Mouse (Mus musculus) gastrocnemius, postnatal 4 days (tissue): ENCODE data around the gene Ssbp3. TPM values are rescaled to one million over a fixed set of nuclear protein-coding genes. Genes with fewer than 3 reads are reported as not detected.

ENCODE experiments used
- DNase-seq, 2 experiments: peaks; one replicate each; pipeline ENCODE4 v3.0.0; 2021 to 2022; ENCODE audit warnings: low spot score in 2 of 2, mixed read lengths in 2 of 2
- long read RNA-seq, 2 experiments: library from polyadenylated mRNA; stranded (forward); transcript quantifications; one replicate each; pipeline ENCODE4 v2.0.0; 2021
- total RNA-seq, 2 experiments: library from RNA; stranded (reverse); gene quantifications; 2 replicates each; pipeline ENCODE4 v1.2.3; 2021

Gene Ssbp3
- total RNA-seq, result 10 to 100 TPM; 65.7 to 73.4 TPM
- long read RNA-seq, experiment 1, transcript Ssbp3-201 (18 exons, 3,195 nt), result minor isoform, 8 of 83 reads
- long read RNA-seq, experiment 1, transcript Ssbp3-202 (17 exons, 1,924 nt), result major isoform, 55 of 83 reads
- long read RNA-seq, experiment 1, partial matches to known transcripts, result 7 of 83 reads
- long read RNA-seq, experiment 1, other reads (novel, unspliced or antisense), result 12 of 83 reads
- long read RNA-seq, experiment 2, transcript Ssbp3-201 (18 exons, 3,195 nt), result minor isoform, 17 of 88 reads
- long read RNA-seq, experiment 2, transcript Ssbp3-202 (17 exons, 1,924 nt), result major isoform, 56 of 88 reads
- long read RNA-seq, experiment 2, partial matches to known transcripts, result 9 of 88 reads
- long read RNA-seq, experiment 2, other reads (novel, unspliced or antisense), result 6 of 88 reads

DNA sequence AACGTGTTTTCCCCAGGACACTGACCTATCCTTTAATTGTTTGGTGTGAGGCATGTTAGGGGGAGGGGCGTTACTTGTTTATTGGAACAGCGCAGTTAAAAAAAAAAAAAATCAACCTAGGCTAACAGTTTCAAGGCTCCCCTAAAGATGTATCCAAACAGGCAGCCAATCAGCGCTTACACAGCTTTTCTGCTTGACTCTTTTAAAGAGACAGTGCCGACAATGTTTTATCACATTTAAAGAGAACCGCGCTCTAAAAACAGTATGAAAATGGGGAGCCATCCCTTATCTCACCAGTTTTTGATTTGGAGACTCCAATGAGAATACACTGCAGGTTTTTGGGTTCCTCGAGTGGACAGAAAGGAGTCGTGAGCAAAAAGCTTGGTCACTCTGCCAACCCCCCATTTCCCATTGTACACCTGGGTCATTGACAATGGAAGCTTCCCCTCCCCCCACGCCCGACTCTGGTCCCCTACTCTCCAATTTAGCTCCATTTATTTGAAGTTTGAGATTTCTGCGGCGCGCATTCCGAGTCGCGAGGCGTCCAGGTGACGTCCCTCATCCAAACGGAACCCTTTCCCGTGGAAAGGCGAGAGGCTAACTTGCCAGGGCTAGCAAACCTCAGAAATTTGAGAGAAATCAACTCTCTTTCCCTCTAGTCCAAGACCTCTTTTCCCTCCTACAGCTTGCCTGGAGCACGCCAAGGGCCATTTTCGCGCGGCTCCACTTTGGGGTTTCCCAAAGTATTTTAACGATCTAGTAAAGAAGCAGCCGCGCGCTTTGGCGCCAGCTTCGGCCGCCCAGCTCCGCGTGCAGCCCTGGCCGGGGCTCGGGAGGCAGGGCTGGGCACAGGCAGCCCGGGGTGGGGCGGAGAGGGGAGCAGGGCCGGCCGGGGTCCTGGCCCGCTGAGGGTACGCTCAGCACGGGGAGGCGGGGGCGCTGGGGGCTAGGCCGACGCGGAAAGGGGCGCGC is at the start of gene Ssbp3:
Gene Ssbp3 (plus strand): TSS at position 501 of the 972 bp plus-strand sequence.
- peak; percentile 38 to 74 for DNase-seq

DNA sequence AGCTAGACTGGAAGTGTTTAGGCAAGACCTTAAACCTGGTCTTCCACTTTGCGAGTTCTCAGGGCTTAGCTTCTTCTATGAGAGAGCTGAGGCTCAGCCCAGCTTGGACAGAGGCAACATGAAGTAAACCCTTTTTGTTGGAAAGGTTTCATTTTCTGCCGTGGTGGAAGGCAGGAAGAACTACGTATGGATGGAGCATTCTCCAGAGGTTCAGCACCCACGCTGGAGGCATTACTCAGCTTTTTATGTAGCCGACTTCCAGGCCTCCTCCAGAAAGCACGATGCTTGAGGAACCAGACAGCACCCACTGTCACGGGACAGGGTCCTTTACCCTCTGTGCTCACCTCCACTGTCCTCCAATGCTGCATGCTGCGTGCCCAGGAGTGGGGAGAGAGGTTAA is 48.6 kb upstream of the Ssbp3 start:
- no peak for DNase-seq

DNA sequence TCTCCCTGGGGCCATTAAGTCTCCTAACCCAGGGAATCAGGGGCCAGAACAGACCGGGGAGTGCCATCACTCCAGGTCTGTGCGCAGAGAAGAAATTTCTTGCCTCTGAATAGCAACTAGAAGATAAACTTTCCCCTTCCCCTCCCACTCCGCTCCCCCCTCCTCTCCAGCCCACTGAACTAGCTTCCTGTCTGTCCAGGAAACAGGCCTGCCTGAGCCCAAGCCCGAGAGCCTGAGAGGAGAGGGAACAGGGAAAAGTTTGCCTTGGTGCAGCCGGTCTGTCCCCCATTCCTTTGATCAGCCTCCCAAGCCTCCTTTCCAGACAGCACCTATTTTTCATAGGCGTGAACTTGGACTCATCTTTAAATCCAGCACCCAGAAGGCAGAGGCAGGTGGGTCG is 48.2 kb upstream of the Ssbp3 start:
- no peak for DNase-seq

DNA sequence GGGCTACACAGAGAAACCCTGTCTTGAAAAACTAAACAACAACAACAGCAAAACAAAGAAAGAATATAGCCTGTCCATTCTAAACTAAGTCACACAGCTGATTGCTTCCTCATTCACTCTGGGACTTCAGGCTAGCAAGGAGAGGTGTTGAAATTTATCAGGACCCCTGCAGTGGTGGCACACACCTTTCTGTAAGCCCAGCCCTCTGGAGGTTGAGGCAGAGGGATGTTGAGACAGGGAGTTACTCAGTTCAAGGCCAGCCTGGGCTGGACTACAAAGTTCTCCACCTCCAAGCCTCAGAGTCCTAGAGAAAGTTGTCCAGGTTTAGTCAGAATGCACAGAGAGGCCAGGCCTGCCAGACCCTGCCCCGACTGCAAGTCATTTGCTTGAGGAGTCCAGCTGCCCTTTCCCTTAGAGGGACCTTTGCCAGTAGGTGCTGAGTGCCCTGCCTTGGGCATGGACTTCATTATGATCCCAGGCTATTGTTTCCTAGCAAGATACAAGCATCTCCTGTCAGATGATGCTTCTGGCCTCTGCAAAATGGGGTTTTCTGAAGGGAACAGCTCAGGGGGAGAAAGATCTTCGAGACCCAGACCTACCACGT is 47.6 kb upstream of the Ssbp3 start:
- DNase-seq, result no peak

DNA sequence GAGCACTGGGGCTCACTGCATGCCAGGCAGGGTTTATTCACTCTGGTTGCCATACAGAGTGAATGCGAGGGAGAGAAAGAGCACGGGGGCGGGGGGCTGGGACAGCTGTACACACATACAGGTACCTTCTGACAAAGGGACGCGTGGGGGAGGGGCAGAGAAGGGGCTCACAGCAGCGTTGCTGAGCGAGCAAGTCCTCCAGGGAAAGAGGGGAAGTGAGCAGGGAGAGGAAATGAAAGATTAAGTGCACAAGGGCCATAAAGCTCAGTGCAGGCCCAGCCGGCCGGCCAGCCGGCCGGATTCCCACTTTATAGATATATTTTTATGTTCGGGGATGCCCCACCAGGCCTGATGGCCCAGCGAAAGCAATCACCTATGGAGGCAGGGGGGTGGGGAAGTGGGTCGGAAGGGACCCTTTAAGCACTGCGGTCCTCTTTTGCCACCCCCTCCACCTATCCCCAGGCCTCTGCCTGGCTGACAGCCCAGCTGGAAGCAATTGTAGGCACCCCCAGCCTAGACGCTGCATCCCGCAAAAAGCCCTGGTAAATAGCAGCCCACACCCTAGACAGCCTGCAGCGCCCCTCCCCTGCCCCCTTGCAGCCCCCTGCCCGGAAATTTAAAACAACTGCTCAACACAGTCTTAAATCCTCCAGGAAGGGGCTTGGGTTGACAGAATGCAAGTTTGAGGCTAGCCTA is 44.9 kb upstream of the Ssbp3 start:
- no peak for DNase-seq

DNA sequence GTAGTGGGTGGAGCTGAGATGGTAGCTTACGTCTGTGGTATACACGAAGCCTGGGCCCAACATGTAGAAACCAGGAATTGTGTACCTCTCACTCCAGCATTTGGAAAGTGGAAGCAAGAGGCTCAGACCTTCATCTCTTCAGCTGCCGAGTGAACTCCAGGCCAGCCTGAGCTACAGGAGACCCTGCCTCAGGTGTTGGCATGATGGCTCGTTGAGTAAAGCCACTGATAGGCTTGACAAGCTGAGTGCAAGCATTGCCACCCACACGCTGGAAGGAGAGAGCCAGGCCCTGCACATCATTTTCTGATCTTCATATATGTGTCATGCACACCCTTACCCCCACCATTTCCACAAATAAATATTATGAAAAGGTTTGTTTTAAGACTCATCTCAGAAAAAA is 44.1 kb upstream of the Ssbp3 start:
- no peak for DNase-seq

DNA sequence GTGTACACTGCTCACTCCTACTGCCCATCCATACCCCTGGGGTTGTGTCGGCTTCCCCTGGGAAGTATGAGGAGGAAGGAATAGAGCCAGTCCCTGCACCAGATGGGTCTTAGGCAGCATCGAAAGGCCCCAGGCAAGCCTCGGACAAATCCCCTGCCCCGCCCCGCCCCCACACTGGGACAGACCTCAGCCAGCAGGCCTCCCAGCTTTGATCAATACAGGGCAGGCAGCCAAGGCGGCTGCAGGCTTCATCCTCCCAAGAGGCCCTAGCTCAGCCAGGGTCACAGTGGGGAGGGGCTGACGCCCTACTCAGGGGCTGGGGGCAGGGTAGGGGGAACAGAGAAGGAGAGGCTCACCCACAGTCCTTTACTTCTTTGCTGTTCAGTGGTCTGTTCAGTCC is 43.7 kb upstream of the Ssbp3 start:
- DNase-seq, result peak; percentile 49 to 74

DNA sequence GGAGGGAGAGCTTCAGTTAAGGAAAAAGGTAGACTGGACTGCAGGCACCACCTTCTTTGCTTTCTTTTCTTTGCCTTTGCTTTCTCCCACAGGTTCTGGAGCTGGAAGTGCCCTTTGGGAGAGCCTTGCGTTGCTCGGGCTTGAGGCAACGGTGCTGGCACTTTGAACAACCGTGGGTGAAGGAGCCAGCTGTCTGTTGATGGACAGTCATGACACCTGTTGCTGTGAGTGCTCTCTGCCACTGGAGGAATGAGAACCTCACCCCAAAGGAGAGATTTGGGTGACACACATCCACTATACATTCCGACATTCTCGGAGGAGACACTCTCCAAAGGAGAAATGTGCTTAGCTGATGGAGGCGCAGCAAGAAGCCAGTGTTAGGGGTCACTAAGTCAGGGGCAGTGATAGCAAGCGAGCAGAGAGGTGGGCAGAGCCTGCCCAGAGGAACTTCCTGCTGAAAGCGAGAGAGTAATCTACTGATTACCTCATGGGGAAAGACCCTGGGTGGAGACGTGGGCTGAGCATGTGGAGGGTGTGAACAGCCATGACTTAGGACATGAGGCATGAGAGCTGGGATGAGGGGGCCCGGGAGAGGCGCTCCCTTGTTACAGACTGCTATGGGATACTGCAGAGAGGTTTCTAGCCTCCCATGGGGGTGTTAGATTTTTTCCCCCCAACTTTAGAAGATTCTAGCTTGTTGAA is 41.6 kb upstream of the Ssbp3 start:
- no peak for DNase-seq

DNA sequence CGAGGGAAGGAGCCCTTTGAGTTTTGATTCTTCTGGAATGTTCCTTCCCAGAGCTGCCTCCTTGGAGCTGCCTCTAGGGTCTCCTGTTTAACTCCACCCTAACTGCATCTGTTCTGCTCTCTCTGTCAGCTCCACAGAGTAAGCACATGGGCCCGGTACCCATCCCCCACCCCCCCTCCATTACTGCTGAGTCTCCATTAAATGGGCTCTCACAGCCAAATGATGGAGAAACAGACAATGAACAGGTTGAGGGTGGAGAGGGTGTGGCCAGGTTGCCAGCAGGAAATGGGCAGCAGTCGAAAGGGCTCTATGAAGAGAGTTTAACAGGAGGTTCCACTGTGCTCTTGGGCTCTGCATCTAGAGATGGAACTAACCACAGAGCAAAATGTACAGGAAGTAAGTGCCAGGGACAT is 41.0 kb upstream of the Ssbp3 start:
- DNase-seq, result no peak

DNA sequence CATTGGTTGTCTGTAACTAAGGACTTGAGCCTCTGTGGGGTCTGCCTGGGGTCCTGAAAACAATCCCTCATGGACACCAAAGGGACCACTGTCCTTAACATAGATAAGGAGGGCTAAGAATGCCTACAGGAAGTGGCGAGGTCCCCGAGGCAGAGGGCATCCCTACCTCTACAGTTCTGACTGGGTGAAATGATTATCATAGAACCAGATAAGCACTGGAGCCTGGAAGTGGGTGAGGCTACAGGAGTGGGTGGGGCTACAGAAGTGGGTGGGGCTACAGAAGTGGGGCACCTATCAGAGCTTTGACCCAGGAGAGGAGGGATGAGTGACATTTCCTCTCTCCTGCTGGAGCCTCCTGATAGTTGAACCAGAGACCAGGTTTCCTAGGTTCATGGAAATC is 39.9 kb upstream of the Ssbp3 start:
- no peak for DNase-seq

DNA sequence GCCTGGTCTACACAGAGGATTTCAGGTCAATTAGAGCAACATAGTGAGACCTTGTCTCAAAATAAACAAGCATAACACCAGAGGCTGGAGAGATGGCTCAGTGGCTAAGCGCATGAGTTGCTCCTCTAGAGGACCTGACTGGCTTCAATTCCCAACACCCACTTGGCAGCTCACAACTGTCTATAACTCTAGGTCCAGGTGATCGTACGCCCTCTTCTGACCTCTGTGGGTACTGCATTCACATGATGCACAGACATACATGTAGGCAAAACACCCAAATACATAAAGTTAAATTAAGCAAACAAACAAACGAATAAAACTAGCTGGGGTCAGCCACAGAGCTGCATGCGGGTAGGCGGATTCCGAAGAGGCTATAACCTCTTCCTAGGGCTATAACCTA is 36.0 kb upstream of the Ssbp3 start:
- no peak for DNase-seq

DNA sequence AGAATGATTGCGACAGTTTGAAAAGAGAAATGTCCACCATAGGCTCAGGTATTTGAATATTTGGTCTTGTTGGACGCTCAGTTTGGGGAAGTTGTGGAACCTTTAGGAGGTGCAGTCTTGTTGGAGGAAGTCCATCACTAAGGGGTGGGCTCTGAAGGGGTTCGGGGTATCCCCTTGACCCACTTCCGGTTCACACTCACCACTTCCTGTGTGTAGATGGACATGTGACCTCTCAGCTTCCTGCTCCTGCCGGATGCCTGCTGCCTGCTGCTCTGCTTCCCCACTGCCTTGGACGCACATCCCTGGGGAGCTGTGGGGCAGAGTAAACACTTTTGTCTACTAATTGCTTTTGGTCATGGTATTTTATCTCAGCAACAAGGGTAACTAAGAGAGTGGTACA is 29.4 kb upstream of the Ssbp3 start:
- DNase-seq, result no peak

DNA sequence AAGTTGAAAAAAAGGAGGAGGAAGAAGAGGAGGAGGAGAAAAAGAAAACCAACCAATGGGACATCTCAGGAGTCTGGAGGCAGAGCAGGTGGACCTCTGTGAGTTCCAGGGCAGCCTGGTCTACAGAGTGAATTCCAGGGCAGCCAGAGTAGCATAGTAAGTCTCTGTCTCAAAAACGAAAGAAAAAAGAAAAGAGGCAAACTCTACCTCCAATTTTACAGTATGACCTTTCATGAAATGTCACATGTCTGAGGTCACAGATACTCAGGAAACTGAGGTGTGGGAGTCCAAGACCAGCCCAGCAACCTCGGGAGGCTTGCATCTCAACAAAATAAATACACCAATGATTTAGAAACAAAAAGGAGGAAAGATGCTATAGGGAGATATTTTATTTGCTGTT is 27.4 kb upstream of the Ssbp3 start:
- DNase-seq, result no peak

DNA sequence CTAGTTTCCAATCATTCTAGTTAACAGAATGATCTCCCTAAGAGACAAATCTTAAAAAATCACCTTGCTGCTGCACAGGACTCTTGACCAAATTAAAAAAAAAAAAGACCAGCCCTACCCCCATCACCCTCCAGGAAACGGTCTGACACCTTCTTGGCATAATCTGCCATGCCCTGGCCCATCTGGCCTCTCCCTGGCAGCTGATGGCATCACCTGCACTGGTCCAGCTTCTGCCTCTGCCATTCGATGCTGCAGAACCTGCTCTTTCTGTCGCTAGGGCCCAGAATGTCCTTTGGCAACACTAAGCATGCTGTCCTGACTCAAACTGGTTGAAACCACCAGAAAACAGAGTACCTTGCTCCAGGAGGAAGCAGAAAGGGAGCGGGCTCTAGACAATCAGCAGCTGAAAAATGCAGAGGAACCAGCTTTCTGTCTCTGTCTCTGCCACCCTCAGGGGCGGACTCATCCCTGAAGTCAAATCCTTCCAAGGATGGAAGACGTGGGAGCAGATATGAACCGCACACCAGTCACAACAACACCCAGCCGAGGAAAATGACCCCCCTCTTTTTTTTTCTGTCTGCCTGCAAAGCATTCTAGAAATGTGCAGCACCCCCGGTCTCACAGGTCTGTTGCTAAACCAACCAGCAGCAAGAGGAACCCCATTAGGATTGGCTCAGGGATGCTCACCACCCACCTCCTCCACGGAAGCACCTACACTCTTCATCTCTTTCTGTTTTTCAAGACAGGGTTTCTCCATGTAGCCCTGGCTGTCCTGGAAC is 24.0 kb upstream of the Ssbp3 start:
- no peak for DNase-seq

DNA sequence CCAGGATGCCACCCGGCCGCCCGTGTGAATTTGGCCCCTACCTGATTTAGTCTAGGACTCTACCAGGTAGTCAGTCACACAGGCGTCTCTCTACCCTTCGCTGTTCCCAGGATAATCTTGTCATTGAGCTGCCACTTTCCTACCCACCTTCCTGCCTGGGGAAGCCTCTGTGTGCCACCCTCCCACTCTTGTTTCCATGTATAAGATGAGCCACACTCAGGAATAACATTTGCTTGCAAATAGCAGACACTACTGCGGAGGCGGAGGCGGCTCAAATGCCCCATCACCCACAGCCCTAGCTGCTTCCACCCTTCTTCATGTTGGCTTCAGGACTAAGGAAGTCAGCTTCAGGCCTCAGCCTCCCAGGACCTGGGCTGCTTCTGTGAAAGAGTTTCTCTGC is 14.4 kb upstream of the Ssbp3 start:
- DNase-seq, result no peak

DNA sequence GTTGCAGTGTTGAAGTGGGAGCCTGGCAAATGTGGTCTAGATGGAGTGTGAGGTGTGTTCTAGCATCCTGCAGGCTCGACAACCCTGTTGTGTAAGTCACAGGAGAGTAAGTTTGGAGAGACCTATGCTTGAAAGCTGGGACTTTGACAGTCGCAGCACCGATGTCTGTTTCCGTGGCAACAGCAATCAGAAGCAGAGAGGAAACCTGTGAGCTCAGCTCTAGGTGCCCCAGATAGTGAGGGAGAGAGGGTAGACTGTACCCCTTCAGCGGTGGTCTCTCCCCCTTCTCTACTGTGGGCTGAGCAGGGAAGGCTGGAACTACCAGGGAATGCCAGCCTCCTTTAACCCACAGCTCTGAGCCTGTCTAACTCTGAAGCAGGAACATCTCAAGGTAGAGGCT is 11.6 kb upstream of the Ssbp3 start:
- DNase-seq, result no peak

DNA sequence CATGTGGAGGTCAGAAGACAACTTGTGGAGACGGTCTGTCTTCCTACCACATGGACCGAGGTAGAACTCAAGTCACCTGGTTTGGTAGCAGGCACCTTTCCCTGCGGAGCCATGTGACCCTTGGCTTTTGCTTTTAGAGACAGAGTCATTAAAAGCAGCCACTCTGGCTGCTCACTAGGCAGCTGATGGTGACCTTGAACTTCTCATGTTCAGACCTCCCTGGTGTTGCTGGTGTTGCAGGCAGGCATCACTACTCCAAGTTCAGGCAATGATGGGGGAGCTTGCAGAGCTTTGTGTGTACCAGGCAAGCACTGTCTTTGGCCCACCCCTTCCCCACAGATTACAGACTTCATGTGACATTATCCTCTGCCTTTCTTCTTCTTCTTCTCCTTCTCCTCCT is 11.0 kb upstream of the Ssbp3 start:
- no peak for DNase-seq

DNA sequence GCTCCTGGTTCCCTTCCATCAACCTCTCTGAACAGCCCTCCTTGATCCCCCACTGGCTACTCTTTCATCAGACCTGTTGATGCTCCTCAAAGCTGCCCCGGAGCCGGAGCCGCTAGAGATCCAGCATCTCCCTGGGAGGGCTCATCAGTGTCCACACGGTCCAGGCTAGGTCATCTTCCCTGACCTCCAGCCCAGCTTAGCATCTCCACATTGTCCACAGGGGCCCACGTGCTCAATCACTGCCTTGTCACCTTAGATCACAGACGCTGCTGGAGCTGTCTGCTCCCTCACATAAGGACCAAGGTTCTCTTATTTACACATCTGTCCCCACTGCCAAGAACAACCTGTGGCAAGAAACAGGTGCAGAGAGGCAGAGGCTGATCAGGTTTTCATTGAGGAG is 9.8 kb upstream of the Ssbp3 start:
- DNase-seq, result no peak

DNA sequence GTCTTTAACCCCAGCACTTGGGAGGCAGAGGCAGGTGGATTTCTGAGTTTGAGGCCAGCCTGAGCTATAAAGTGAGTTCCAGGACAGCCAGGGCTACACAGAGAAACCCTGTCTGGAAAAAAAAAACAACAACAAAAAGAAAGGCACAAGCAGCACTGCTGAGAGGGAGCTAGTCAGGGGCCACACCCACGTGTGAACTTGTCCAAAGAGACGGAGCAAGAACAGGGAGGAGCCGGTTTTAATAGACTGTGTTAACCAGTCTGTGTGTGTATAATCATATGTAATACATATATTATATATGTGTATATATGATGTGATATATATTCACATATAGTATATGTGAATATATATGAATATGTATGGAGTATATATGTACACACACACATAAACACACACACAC is 8.9 kb upstream of the Ssbp3 start:
- DNase-seq, result no peak

DNA sequence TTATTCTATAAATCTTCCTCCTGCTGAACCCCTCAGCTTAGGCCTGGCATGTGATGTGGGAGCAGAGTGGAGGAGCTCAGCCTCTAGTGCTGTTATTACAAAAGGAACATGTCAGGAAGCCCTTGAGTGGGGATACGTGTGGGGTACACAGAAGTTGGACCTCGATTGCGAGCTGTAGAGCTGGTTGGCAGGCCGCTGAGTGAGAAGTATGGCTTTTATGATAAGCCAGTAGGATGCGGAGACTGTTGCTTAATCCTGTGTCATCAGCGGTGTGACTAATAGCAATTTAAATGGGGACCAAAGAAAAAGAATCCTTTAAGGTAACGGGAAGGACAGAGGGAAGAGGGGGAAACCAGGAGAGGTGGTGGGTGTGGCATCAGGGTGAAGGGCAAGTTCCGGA is 8.3 kb upstream of the Ssbp3 start:
- DNase-seq, result no peak
